Mouse (Mus musculus) neural tube, embryonic 11.5 days (tissue): ENCODE measurements at regions not wholly inside any gene's neighbourhood (a gene's known extent, or its start where the extent isn't known, plus 50 kb on each side); places are given as distances from the start of the nearest gene placed in this dataset.

ENCODE experiments used
- ATAC-seq: fragments of 200-750 bp; cut with Nextera tagmentation; 2 replicates; pipeline ENCODE4 v1.8.0; 2017; ENCODE audit warnings: moderate number of reproducible peaks, mild to moderate bottlenecking, moderate TSS enrichment, moderate library complexity; ENCODE audit not compliant: insufficient read depth, low FRiP score, low TSS enrichment
- DNase-seq: peaks from one replicate; pipeline ENCODE4 v3.0.0-alpha.2; 2015; ENCODE audit warnings: low spot score
- H3K27ac ChIP-seq: fragments of 300-500 bp; sonication (generic); 2 replicates; pipeline ENCODE4 v1.5.1; 2014; ENCODE audit warnings: low read depth, mild to moderate bottlenecking, low read length
- H3K27me3 ChIP-seq: fragments of 300-500 bp; sonication (generic); 2 replicates; pipeline ENCODE4 v1.6.1; 2014; ENCODE audit warnings: mild to moderate bottlenecking, low read length, mixed read lengths; ENCODE audit not compliant: control insufficient read depth, insufficient read depth
- H3K36me3 ChIP-seq: fragments of 300-500 bp; sonication (generic); 2 replicates; pipeline ENCODE4 v1.6.1; 2014; ENCODE audit warnings: mild to moderate bottlenecking, low read length, moderate library complexity, mixed read lengths; ENCODE audit not compliant: control insufficient read depth, insufficient read depth
- H3K4me1 ChIP-seq: fragments of 300-500 bp; sonication (generic); 2 replicates; pipeline ENCODE4 v1.6.1; 2014; ENCODE audit warnings: low read length, mixed read lengths; ENCODE audit not compliant: control insufficient read depth, insufficient read depth
- H3K4me2 ChIP-seq: fragments of 300-500 bp; sonication (generic); 2 replicates; pipeline ENCODE4 v1.6.1; 2014; ENCODE audit warnings: low read depth, mild to moderate bottlenecking, moderate library complexity
- H3K4me3 ChIP-seq: fragments of 300-500 bp; sonication (generic); 2 replicates; pipeline ENCODE4 v1.5.1; 2014; ENCODE audit warnings: low read depth, low read length
- H3K9ac ChIP-seq: fragments of 300-500 bp; sonication (generic); 2 replicates; pipeline ENCODE4 v1.6.1; 2014; ENCODE audit warnings: mild to moderate bottlenecking, low read length
- H3K9me3 ChIP-seq: fragments of 300-500 bp; sonication (generic); 2 replicates; pipeline ENCODE4 v1.6.1; 2016; ENCODE audit warnings: low read length; ENCODE audit not compliant: control insufficient read depth
- WGBS: fragments of 180-500 bp; shearing (Covaris S2); extraction: QIAGEN DNeasy Blood & Tissue Kit; methylation state at CpG from one replicate; pipeline ENCODE4 v1.1.7; 2014; 5-methylcytosine and 5-hydroxymethylcytosine counted together

- 96% methylated on average over 3 of the region's 3 CpGs for WGBS
- Histone ChIP-seq H3K36me3 (no peaks in the 10 kb centered on the region), H3K27me3 (no peaks in the 10 kb centered on the region), H3K4me3 (no peak overlapping the region), H3K4me1 (no peaks in the 10 kb centered on the region), H3K27ac (no peak overlapping the region), H3K9ac (no peak overlapping the region), H3K9me3 (no peaks in the 10 kb centered on the region), H3K4me2 (no peak overlapping the region)
- ATAC-seq, result no peak
- no peak for DNase-seq
These were observed 873.2 kb downstream of the Slc22a22 start for GRCm38 (mm10) chr15:56604266-56604665.

GRCm38 (mm10) chr15:56592656-56593055 lies 884.8 kb downstream of the Slc22a22 start:
- Histone ChIP-seq H3K27ac (no peak overlapping the region), H3K9me3 (no peaks in the 10 kb centered on the region), H3K4me3 (no peak overlapping the region), H3K27me3 (no peaks in the 10 kb centered on the region), H3K4me1 (no peaks in the 10 kb centered on the region), H3K4me2 (no peak overlapping the region), H3K9ac (no peak overlapping the region), H3K36me3 (no peaks in the 10 kb centered on the region)
- WGBS, result 94% methylated on average over 4 of the region's 4 CpGs
- DNase-seq, result no peak
- no peak for ATAC-seq

- WGBS, result 67% methylated on average over 3 of the region's 3 CpGs
These were observed 896.5 kb downstream of the Slc22a22 start for GRCm38 (mm10) chr15:56580745-56581515.

GRCm38 (mm10) chr15:56563192-56563591 lies 914.2 kb downstream of the Slc22a22 start:
- H3K4me2 ChIP-seq, result no peak overlapping the region
- no peaks in the 10 kb centered on the region for H3K27me3 ChIP-seq
- no peak overlapping the region for H3K9ac ChIP-seq
- ATAC-seq (no peak), DNase-seq (no peak)
- no peak overlapping the region for H3K4me3 ChIP-seq
- no peaks in the 10 kb centered on the region for H3K9me3 ChIP-seq
- H3K4me1 ChIP-seq, result no peaks in the 10 kb centered on the region
- H3K27ac ChIP-seq, result no peak overlapping the region
- 57% methylated on average over 2 of the region's 2 CpGs for WGBS
- H3K36me3 ChIP-seq, result no peaks in the 10 kb centered on the region

More at GRCm38 (mm10) chr15:56580745-56581515, 896.5 kb downstream of the Slc22a22 start:
- Histone ChIP-seq H3K4me2 (no peak overlapping the region), H3K27ac (no peak overlapping the region), H3K27me3 (no peaks in the 10 kb centered on the region), H3K4me1 (no peaks in the 10 kb centered on the region), H3K9ac (no peak overlapping the region), H3K9me3 (no peaks in the 10 kb centered on the region), H3K4me3 (no peak overlapping the region), H3K36me3 (no peaks in the 10 kb centered on the region)
- no peak for ATAC-seq
- no peak for DNase-seq

- Histone ChIP-seq H3K36me3 (no peaks in the 10 kb centered on the region), H3K4me3 (no peak overlapping the region), H3K4me1 (no peaks in the 10 kb centered on the region), H3K4me2 (no peak overlapping the region), H3K9me3 (no peaks in the 10 kb centered on the region), H3K27ac (no peak overlapping the region), H3K27me3 (no peaks in the 10 kb centered on the region), H3K9ac (no peak overlapping the region)
- DNase-seq (no peak), ATAC-seq (no peak)
- 78% methylated on average over 1 of the region's 1 CpGs for WGBS
These were observed 914.6 kb downstream of the Slc22a22 start for GRCm38 (mm10) chr15:56562785-56563184.

GRCm38 (mm10) chr15:56562143-56562542 lies 915.3 kb downstream of the Slc22a22 start:
- Histone ChIP-seq H3K4me2 (no peak overlapping the region), H3K27ac (no peak overlapping the region), H3K27me3 (no peaks in the 10 kb centered on the region), H3K4me1 (no peaks in the 10 kb centered on the region), H3K36me3 (no peaks in the 10 kb centered on the region), H3K9me3 (no peaks in the 10 kb centered on the region), H3K9ac (no peak overlapping the region), H3K4me3 (no peak overlapping the region)
- no peak for DNase-seq
- 86% methylated on average over 2 of the region's 2 CpGs for WGBS
- ATAC-seq, result no peak

GRCm38 (mm10) chr15:56554386-56554785 lies 923.0 kb downstream of the Slc22a22 start:
- Histone ChIP-seq H3K36me3 (no peaks in the 10 kb centered on the region), H3K27me3 (no peaks in the 10 kb centered on the region), H3K9me3 (no peaks in the 10 kb centered on the region), H3K4me1 (no peaks in the 10 kb centered on the region), H3K4me3 (no peak overlapping the region), H3K4me2 (no peak overlapping the region), H3K9ac (no peak overlapping the region), H3K27ac (no peak overlapping the region)
- 57% methylated on average over 3 of the region's 3 CpGs for WGBS
- ATAC-seq (no peak), DNase-seq (no peak)

- DNase-seq (no peak), ATAC-seq (no peak)
- Histone ChIP-seq H3K9ac (no peak overlapping the region), H3K4me3 (no peak overlapping the region), H3K27me3 (no peaks in the 10 kb centered on the region), H3K4me1 (no peaks in the 10 kb centered on the region), H3K4me2 (no peak overlapping the region), H3K36me3 (no peaks in the 10 kb centered on the region), H3K27ac (no peak overlapping the region), H3K9me3 (no peaks in the 10 kb centered on the region)
- WGBS, result 74% methylated on average over 1 of the region's 1 CpGs
These were observed 923.6 kb downstream of the Slc22a22 start for GRCm38 (mm10) chr15:56553851-56554250.

GRCm38 (mm10) chr15:56531529-56531928 lies 945.9 kb downstream of the Slc22a22 start:
- Histone ChIP-seq H3K27ac (no peak overlapping the region), H3K9ac (no peak overlapping the region), H3K36me3 (no peaks in the 10 kb centered on the region), H3K9me3 (no peaks in the 10 kb centered on the region), H3K4me1 (no peaks in the 10 kb centered on the region), H3K4me2 (no peak overlapping the region), H3K4me3 (no peak overlapping the region), H3K27me3 (no peaks in the 10 kb centered on the region)
- ATAC-seq (no peak), DNase-seq (no peak)
- WGBS, result 18% methylated on average over 2 of the region's 2 CpGs
